Mouse (Mus musculus) forelimb bud, embryonic 11.5 days (tissue): ENCODE results near the gene Armh3.

ENCODE experiments used
- DNase-seq: peaks from one replicate; pipeline ENCODE4 v3.0.0-alpha.2; 2012; ENCODE audit warnings: low read depth, low spot score

The Armh3 gene

GRCm38 (mm10) chr19:45991171-45991570, 7.1 kb downstream of the Armh3 start:
- DNase-seq: no peak

- no peak for DNase-seq
These were observed 10.1 kb downstream of the Armh3 start for GRCm38 (mm10) chr19:45988238-45988637.

- DNase-seq: no peak
These were observed 13.9 kb downstream of the Armh3 start for GRCm38 (mm10) chr19:45984379-45984778.

- peak; percentile 6 for DNase-seq
These were observed 37.5 kb downstream of the Armh3 start for GRCm38 (mm10) chr19:45960770-45961169.

GRCm38 (mm10) chr19:45956736-45957135, 41.6 kb downstream of the Armh3 start:
- DNase-seq: no peak

GRCm38 (mm10) chr19:45953286-45953685, 45.0 kb downstream of the Armh3 start:
- DNase-seq: peak; percentile 48

- DNase-seq: no peak
These were observed 49.1 kb downstream of the Armh3 start for GRCm38 (mm10) chr19:45949236-45949635.

GRCm38 (mm10) chr19:45947764-45948163, 50.5 kb downstream of the Armh3 start:
- DNase-seq: no peak

- no peak for DNase-seq
These were observed 51.0 kb downstream of the Armh3 start for GRCm38 (mm10) chr19:45947286-45947685.

GRCm38 (mm10) chr19:45946541-45946940, 51.7 kb downstream of the Armh3 start:
- DNase-seq: no peak

- DNase-seq: no peak
These were observed 52.3 kb downstream of the Armh3 start for GRCm38 (mm10) chr19:45945986-45946385.

GRCm38 (mm10) chr19:45943758-45944157, 54.5 kb downstream of the Armh3 start:
- DNase-seq: no peak

GRCm38 (mm10) chr19:45938064-45938463, 60.2 kb downstream of the Armh3 start:
- DNase-seq: no peak

GRCm38 (mm10) chr19:45937530-45937929, 60.8 kb downstream of the Armh3 start:
- no peak for DNase-seq

- no peak for DNase-seq
These were observed 71.1 kb downstream of the Armh3 start for GRCm38 (mm10) chr19:45927236-45927635.

GRCm38 (mm10) chr19:45926342-45926741, 71.9 kb downstream of the Armh3 start:
- DNase-seq: no peak

- no peak for DNase-seq
These were observed 77.8 kb downstream of the Armh3 start for GRCm38 (mm10) chr19:45920299-45921090.

- no peak for DNase-seq
These were observed 79.9 kb downstream of the Armh3 start for GRCm38 (mm10) chr19:45918406-45918805.

GRCm38 (mm10) chr19:45917856-45918255, 80.4 kb downstream of the Armh3 start:
- DNase-seq: no peak

GRCm38 (mm10) chr19:45916461-45916860, 81.8 kb downstream of the Armh3 start:
- DNase-seq: no peak

- no peak for DNase-seq
These were observed 82.3 kb downstream of the Armh3 start for GRCm38 (mm10) chr19:45916026-45916425.

GRCm38 (mm10) chr19:45913036-45913435, 85.3 kb downstream of the Armh3 start:
- no peak for DNase-seq

- no peak for DNase-seq
These were observed 85.9 kb downstream of the Armh3 start for GRCm38 (mm10) chr19:45912376-45912775.
